Mouse (Mus musculus): ENCODE data around the gene Art4. TPM values are rescaled to one million over a fixed set of nuclear protein-coding genes. Genes with fewer than 3 reads are reported as not detected.

The Art4 gene
- polyA plus RNA-seq (2015; fragmentation: Nextera tagmentation; extraction: Ambion mirVana): 0.34 and 0.59 TPM in 2 replicates

DNA sequence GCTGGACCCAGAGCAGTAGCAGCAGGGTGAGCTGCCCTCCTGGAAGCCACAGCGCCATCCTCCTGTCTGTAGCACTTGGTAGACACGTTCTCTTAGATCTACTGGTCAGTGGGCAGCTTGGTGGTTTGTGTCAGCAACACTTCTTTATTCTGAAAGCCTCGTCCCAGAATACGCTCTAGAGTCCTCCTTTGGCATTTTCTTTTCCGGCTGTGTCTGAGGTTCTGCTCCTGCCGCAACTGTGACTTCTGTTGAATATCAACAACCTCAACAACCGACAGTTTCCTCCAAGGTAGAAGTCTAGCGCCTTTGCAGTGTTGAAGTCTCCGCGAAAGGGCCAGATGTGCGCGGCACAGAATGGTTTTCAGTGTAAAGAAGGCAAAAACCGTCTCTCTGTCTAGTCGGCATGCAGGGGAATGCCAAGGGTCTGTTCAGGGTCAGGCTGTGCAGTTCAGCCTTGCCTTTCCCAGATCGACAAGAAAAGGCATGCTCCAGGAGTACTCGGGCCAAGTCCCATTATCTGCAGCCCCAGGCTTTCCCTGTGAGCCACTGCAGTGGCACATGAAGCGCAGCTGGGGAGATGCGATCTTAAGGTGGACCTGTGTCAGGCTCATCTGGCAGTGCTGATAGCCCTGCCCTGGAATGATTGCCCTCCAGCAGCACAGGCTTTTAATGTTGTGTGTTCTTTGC is at the start of gene Art4:
Gene Art4 (minus strand): TSS at position 548 of the 687 bp plus-strand sequence.
- Histone ChIP-seq H3K4me1 (replicated peaks) (no peaks in the 10 kb centered on the region), H3K9me3 (no peaks in the 10 kb centered on the region), H3K27ac (replicated peaks) (no peak within 1 kb of the TSS), H3K4me2 (no peak within 1 kb of the TSS), H3K9ac (no peak within 1 kb of the TSS), H3K4me3 (no peak within 1 kb of the TSS), H3K27me3 (no peaks in the 10 kb centered on the region), H3K36me3 (no peaks in the 10 kb centered on the region)
- ATAC-seq (ENCODE audit: low read depth): no peak
- WGBS: 77% methylated on average over 18 of the region's 18 CpGs

DNA sequence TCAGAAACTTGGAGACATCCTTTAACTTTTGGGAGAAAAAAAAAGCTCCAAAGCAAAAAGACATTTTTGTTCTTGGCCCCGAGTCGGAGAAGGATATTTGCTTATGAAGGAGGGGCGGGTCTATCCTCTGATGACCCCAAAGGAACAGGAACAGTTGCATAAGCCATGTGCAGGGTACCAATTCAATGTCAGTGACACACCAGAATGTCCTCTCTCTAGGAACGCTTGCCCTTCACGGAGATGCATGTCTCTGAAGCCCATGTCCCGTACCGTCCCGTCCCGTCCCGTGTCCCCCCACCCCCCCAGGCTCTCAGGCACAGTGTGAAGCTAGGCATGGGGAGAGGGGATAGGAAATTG is 49.4 kb upstream of the Art4 start:
- Histone ChIP-seq H3K27ac (replicated peaks) (no peak overlapping the region), H3K36me3 (no peaks in the 10 kb centered on the region), H3K27me3 (no peaks in the 10 kb centered on the region), H3K9ac (no peak overlapping the region), H3K4me1 (replicated peaks) (0 out of 2 replicates have a peak, but pooled peaks cover 3% of the 10 kb centered on the region), H3K4me2 (no peak overlapping the region), H3K9me3 (no peaks in the 10 kb centered on the region), H3K4me3 (no peak overlapping the region)
- no peak for ATAC-seq (ENCODE audit: low read depth)
- 78% methylated on average over 10 of the region's 10 CpGs for WGBS

DNA sequence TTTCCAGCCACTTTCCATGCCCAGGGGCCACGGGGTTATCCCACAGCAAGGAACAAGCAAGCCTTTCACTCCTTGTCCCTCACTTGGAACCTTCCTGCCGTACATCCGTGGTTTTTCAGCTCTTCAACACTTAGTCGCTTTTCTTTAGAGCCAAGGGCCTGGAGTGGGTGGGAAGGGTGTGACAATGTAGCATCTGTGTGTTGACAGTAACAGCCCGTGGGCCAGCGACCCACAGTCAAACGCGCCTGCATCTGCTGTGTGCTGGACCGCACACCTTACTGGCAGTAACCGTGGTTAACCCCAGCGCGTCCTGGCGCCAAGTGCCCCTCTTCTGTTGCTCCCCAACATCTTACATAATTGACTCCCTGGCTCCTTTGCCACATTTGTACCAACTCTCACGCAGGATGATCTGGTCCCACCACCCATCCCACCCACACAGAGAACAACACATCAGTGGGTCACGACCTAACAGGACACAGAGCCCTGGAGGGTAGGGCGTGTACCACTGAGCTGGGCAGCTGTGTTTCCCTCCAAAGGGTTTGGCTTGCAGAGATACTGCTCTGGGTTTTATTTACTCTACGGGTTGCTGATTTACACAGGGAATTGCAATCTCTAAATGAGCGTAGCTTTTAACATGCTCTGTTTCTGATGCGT is 48.9 kb upstream of the Art4 start:
- WGBS: 81% methylated on average over 19 of the region's 19 CpGs
- ATAC-seq (ENCODE audit: low read depth): no peak

DNA sequence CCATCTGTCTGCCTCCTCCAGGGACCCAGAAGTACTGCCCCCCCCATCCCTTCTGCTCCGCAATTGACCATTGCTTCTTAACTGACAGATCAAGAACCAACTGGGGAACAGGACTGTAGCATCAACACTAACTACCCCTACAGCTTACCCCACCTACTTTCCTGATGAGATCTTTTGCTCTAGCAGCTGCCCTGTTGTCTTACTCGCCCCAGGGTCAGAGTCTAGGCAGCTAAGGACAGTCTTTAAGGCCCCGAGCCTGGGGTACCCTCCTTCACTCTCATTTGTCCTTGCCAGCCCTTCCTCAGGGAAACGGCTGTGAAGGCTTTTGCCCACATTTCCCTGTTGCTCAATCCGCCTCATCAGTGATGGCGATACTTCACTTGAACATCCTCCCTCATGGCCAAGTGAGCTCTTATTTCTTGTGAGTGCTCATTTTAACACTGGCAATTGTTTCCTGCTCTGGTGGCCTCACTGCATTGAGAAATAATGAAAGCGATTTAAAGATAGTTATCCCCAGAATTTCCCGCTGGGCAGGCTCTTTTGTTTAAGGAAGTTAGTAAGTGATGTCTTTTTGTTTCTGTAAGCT is 46.4 kb upstream of the Art4 start:
- Histone ChIP-seq H3K9me3 (no peaks in the 10 kb centered on the region), H3K4me2 (no peak overlapping the region), H3K27me3 (no peaks in the 10 kb centered on the region), H3K4me3 (no peak overlapping the region), H3K27ac (replicated peaks) (no peak overlapping the region), H3K4me1 (replicated peaks) (0 out of 2 replicates have a peak, but pooled peaks cover 3% of the 10 kb centered on the region), H3K36me3 (no peaks in the 10 kb centered on the region), H3K9ac (no peak overlapping the region)
- WGBS: 72% methylated on average over 8 of the region's 8 CpGs
- no peak for ATAC-seq (ENCODE audit: low read depth)

More for the DNA sequence above, 48.9 kb upstream of the Art4 start:
- H3K9ac ChIP-seq: no peak overlapping the region
- H3K4me1 ChIP-seq (replicated peaks): 0 out of 2 replicates have a peak, but pooled peaks cover 3% of the 10 kb centered on the region
- no peak overlapping the region for H3K27ac ChIP-seq (replicated peaks)
- no peak overlapping the region for H3K4me2 ChIP-seq
- H3K36me3 ChIP-seq: no peaks in the 10 kb centered on the region
- no peaks in the 10 kb centered on the region for H3K27me3 ChIP-seq
- H3K4me3 ChIP-seq: no peak overlapping the region
- H3K9me3 ChIP-seq: no peaks in the 10 kb centered on the region

DNA sequence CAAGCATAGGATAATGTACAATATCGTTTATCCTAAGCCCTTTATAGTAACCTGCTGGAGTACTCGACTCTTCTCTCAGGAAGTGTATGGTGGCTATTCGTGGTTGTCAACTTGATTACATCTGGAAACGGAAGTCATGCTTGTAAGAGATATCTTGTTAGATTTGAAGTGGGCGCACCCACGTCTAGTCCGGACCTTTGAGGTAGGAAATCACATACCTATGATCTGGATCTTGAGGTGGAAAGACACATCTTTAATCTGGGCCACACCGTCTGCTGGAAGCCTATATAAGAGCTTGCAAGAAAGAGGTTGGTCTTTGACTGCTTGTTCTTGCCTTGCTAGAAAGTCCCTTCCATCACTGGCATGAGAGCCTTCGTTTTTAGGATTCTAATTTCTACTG is 45.0 kb upstream of the Art4 start:
- Histone ChIP-seq H3K4me1 (replicated peaks) (0 out of 2 replicates have a peak, but pooled peaks cover 3% of the 10 kb centered on the region), H3K9ac (no peak overlapping the region), H3K4me3 (no peak overlapping the region), H3K27ac (replicated peaks) (no peak overlapping the region), H3K4me2 (no peak overlapping the region), H3K36me3 (no peaks in the 10 kb centered on the region), H3K9me3 (no peaks in the 10 kb centered on the region), H3K27me3 (no peaks in the 10 kb centered on the region)
- 91% methylated on average over 9 of the region's 9 CpGs for WGBS
- no peak for ATAC-seq (ENCODE audit: low read depth)

DNA sequence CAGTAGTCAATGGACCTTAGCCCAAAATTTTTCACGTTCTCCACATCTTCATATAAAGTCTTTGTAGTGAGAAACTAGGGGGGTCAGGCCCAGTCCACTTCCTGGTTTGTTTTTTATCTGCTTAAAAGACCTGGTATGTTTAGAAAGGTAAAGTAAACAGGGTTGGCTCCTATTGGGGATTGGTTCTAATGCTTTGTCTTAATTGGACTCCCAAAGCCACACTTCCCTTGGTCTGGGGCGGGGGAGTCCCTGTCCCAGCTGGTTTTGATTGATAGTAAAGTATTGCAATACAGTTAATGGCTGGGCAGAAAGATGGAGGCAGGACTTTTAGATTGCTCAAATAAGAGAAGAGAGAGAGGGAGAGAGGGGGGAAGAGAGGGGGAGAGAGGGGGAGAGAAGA is 43.5 kb upstream of the Art4 start:
- Histone ChIP-seq H3K36me3 (no peaks in the 10 kb centered on the region), H3K4me3 (no peak overlapping the region), H3K9me3 (no peaks in the 10 kb centered on the region), H3K4me2 (no peak overlapping the region), H3K27me3 (no peaks in the 10 kb centered on the region), H3K27ac (replicated peaks) (no peak overlapping the region), H3K4me1 (replicated peaks) (no peaks in the 10 kb centered on the region), H3K9ac (no peak overlapping the region)
- ATAC-seq (ENCODE audit: low read depth): no peak
- 80% methylated on average over 2 of the region's 2 CpGs for WGBS

DNA sequence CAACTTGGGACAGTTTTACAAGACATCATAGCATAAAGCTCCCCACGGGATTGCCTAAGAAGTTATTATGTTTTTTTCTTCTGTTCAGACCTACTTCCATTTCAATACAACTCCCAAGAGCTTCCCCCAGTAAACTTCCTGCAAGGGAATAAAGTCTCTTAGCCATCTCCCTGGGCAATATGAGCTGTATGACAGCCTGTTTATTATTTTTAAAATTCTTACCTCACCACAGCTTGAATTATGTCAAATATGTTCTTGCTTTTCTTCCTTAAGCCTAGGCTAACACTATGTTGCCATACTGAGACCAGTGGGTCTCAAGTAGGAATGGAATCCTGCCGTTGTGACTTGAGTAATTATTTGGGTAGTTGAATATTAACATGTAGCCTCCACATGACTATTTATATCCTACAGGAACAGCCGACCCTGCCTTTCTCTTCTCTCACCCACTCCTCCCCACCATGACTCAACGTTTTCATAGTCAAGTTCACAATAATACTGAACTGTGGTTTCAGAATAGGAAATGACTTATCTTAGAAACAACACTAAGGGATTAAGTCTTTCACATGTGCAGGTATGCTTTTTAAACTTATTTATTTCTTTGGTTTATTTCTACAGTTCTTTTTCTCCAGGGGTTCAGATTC is 43.0 kb upstream of the Art4 start:
- no peak overlapping the region for H3K4me3 ChIP-seq

DNA sequence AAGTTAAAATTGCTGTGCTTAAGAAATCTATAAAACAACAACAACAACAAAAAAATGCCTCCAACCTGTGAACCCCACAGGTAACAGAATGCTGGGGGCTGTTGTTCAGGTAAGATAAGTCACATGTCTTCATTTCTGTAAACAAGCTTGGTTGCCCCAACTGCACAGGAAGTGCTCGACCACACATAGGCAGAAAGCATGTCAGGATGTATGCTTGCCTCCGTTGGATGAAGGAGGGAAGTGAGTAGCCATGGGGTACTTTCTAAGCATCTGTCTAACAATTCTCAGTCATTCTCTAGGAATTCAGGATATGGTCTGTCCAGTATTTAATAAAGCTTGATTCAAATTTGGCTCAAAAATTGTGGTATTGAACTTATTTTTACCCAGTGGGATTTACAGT is 41.4 kb upstream of the Art4 start:
- no peaks in the 10 kb centered on the region for H3K27me3 ChIP-seq
- WGBS: 78% methylated on average over 2 of the region's 2 CpGs
- no peak for ATAC-seq (ENCODE audit: low read depth)
- no peaks in the 10 kb centered on the region for H3K9me3 ChIP-seq
- no peaks in the 10 kb centered on the region for H3K4me1 ChIP-seq (replicated peaks)
- H3K36me3 ChIP-seq: no peaks in the 10 kb centered on the region
- H3K4me2 ChIP-seq: no peak overlapping the region
- H3K27ac ChIP-seq (replicated peaks): no peak overlapping the region
- H3K9ac ChIP-seq: no peak overlapping the region
- H3K4me3 ChIP-seq: no peak overlapping the region

More for the DNA sequence above, 43.0 kb upstream of the Art4 start:
- Histone ChIP-seq H3K4me1 (replicated peaks) (no peaks in the 10 kb centered on the region), H3K36me3 (no peaks in the 10 kb centered on the region), H3K27me3 (no peaks in the 10 kb centered on the region), H3K27ac (replicated peaks) (no peak overlapping the region), H3K4me2 (no peak overlapping the region), H3K9ac (no peak overlapping the region), H3K9me3 (no peaks in the 10 kb centered on the region)
- 76% methylated on average over 4 of the region's 4 CpGs for WGBS
- no peak for ATAC-seq (ENCODE audit: low read depth)

DNA sequence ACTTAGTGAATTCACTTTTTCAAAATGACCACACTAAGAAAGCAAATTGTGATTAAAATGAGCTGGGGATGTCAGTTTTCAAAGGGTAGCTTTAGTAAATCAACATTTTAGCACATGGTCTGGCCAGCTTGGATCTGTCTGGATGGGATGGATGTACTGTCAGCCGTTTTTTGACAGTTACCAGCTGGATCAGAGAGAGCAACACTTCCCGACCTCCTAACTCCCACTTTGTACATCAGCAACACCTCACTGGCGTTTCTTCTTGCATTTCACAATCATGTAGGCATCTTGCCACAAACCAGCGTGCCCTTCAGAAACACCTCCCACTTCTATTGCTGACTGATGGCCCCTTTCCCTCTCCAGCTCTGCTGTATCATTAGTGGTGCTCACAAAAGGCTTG is 40.7 kb upstream of the Art4 start:
- no peak overlapping the region for H3K4me2 ChIP-seq
- H3K9me3 ChIP-seq: no peaks in the 10 kb centered on the region
- no peak for ATAC-seq (ENCODE audit: low read depth)
- no peaks in the 10 kb centered on the region for H3K4me1 ChIP-seq (replicated peaks)
- H3K36me3 ChIP-seq: no peaks in the 10 kb centered on the region
- H3K9ac ChIP-seq: no peak overlapping the region
- no peak overlapping the region for H3K27ac ChIP-seq (replicated peaks)
- WGBS: 70% methylated on average over 4 of the region's 4 CpGs
- H3K4me3 ChIP-seq: no peak overlapping the region
- no peaks in the 10 kb centered on the region for H3K27me3 ChIP-seq

DNA sequence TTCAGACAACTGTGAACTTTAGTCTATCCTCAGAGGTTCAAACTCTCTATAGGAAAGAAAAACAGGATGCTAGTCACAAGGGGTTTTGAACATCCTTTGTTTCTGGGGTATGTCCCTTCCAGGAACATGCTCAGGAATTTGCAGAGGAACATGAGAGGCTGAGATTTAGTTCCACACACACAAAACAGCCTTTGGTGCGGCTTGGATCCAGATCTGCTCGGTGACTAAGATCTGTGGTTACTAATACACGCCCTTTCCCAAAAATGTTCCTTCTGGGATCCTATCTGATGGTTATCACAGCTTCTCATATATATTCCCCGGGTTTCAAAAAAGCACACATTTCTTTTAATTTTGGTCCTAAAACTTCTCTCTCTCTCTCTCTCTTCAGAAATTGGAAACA is 40.3 kb upstream of the Art4 start:
- Histone ChIP-seq H3K4me2 (no peak overlapping the region), H3K36me3 (no peaks in the 10 kb centered on the region), H3K27me3 (no peaks in the 10 kb centered on the region), H3K9me3 (no peaks in the 10 kb centered on the region), H3K9ac (no peak overlapping the region), H3K27ac (replicated peaks) (no peak overlapping the region), H3K4me3 (no peak overlapping the region), H3K4me1 (replicated peaks) (no peaks in the 10 kb centered on the region)
- 89% methylated on average over 4 of the region's 4 CpGs for WGBS
- no peak for ATAC-seq (ENCODE audit: low read depth)

DNA sequence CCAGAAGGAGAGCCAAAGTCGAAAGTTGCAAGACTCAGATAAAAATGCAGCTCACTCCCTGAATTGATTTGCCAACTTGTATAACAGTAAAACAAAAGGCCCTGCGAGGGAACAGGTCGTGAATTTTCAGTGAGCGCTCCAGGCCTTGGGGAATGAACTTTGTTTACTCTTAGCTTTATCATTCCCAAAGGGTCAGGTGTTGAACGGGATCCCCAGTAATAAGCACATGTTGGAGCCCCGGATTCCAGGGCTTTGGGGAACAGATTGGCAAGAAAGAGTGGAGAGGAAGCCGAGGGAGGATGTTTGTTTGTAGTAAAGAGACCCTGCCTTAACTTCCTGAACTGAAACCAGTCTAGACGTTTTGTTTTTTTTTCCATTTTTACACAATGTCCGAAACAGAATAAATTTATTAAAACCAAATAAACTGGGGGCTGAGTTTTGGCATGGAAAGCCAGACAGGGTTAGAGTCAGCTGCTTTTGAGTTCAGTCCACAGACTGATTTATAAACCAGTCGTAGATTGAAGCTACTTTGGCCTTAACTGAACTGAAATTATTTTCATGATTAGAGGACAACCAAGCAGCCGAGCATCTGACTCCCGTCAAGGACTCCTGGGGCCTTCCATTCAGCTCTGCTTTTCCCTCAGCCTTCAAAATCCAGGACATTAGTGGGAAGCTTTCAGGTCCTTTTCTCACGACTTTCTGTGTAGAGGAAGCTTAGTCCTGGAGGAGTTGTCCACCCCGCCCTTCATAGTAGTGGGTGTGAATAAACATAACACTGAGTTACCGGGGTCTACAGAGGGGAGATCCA is 37.2 kb upstream of the Art4 start:
- Histone ChIP-seq H3K36me3 (no peaks in the 10 kb centered on the region), H3K9ac (no peak overlapping the region), H3K4me3 (no peak overlapping the region), H3K27me3 (no peaks in the 10 kb centered on the region), H3K4me1 (replicated peaks) (no peaks in the 10 kb centered on the region), H3K27ac (replicated peaks) (no peak overlapping the region), H3K4me2 (no peak overlapping the region), H3K9me3 (no peaks in the 10 kb centered on the region)
- WGBS: 71% methylated on average over 15 of the region's 15 CpGs
- ATAC-seq (ENCODE audit: low read depth): no peak

DNA sequence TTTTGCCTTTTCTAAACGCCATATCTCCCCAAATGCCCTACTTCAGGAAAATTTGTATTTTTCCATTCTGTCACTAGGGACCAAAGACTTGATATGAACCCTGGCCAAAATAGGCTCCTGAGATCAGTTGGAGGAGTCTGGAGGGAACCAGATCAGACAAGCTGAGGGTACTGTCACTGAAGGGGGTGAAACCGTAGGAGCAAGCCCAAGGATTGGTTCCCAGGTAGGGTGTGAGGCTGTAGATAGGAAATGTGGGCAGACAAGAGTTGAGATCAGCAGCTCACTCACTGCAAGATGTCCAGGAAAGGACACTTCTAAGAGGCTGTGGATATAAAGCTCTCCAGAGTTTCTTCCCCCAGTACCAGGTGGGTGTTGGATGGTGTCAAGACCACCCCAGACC is 34.5 kb upstream of the Art4 start:
- WGBS: 96% methylated on average over 2 of the region's 2 CpGs
- Histone ChIP-seq H3K9me3 (no peaks in the 10 kb centered on the region), H3K9ac (no peak overlapping the region), H3K4me2 (no peak overlapping the region), H3K36me3 (no peaks in the 10 kb centered on the region), H3K27me3 (no peaks in the 10 kb centered on the region), H3K27ac (replicated peaks) (no peak overlapping the region), H3K4me3 (no peak overlapping the region), H3K4me1 (replicated peaks) (no peaks in the 10 kb centered on the region)
- no peak for ATAC-seq (ENCODE audit: low read depth)
